Mouse (Mus musculus) heart, postnatal 0 days (tissue): ENCODE results near the gene Zfp280b. TPM values are rescaled to one million over a fixed set of nuclear protein-coding genes. Genes with fewer than 3 reads are reported as not detected.

Experiments
- ATAC-seq: fragments of 200-750 bp; cut with Nextera tagmentation; 2 replicates; pipeline ENCODE4 v1.8.0; 2017; ENCODE audit warnings: low read depth, moderate number of reproducible peaks, moderate library complexity; ENCODE audit not compliant: insufficient read depth
- DNase-seq: peaks from one replicate; pipeline ENCODE4 v3.0.0-alpha.2; 2016; ENCODE audit warnings: low spot score
- H3K27ac ChIP-seq: fragments of 300-500 bp; sonication (generic); 2 replicates; pipeline ENCODE4 v1.5.1; 2014; ENCODE audit warnings: low read depth, mild to moderate bottlenecking
- H3K27me3 ChIP-seq: fragments of 300-500 bp; sonication (generic); 2 replicates; pipeline ENCODE4 v1.6.1; 2014; ENCODE audit warnings: low read length, mixed read lengths; ENCODE audit not compliant: control insufficient read depth, insufficient read depth
- H3K36me3 ChIP-seq: fragments of 300-500 bp; sonication (generic); replicated peaks from 2 replicates; pipeline ENCODE4 v1.6.1; 2014; ENCODE audit warnings: low read length, mixed read lengths; ENCODE audit not compliant: control insufficient read depth, insufficient read depth
- H3K4me1 ChIP-seq: fragments of 300-500 bp; sonication (generic); 2 replicates; pipeline ENCODE4 v1.6.1; 2014; ENCODE audit warnings: antibody characterized with exemption; ENCODE audit not compliant: control insufficient read depth, insufficient read depth
- H3K4me2 ChIP-seq: fragments of 300-500 bp; sonication (generic); 2 replicates; pipeline ENCODE4 v1.6.1; 2014; ENCODE audit warnings: low read depth, mild to moderate bottlenecking, low read length, moderate library complexity
- H3K4me3 ChIP-seq: fragments of 300-500 bp; sonication (generic); 2 replicates; pipeline ENCODE4 v1.5.1; 2014; ENCODE audit warnings: low read depth, low read length
- H3K9ac ChIP-seq: fragments of 300-500 bp; sonication (generic); replicated peaks from 2 replicates; pipeline ENCODE4 v1.6.1; 2014; ENCODE audit warnings: low read depth, low read length, mixed read lengths
- H3K9me3 ChIP-seq: fragments of 300-500 bp; sonication (generic); replicated peaks from 2 replicates; pipeline ENCODE4 v1.6.1; 2016; ENCODE audit warnings: low read length; ENCODE audit not compliant: control insufficient read depth
- CTCF ChIP-seq: IDR thresholded peaks from 2 replicates; pipeline ENCODE4 v1.5.1; 2016; ENCODE audit warnings: antibody characterized with exemption, control low read depth, low read depth
- EP300 ChIP-seq: IDR thresholded peaks from 2 replicates; pipeline ENCODE4 v1.6.1; 2016; ENCODE audit warnings: antibody characterized with exemption, low read depth
- WGBS: fragments of 180-500 bp; shearing (Covaris S2); extraction: QIAGEN DNeasy Blood & Tissue Kit; methylation state at CpG from one replicate; pipeline ENCODE4 v1.1.7; 2014; 5-methylcytosine and 5-hydroxymethylcytosine counted together
- polyA plus RNA-seq: library from polyadenylated mRNA; unstranded; fragments of >200 nt; fragmentation: Nextera tagmentation; extraction: Ambion mirVana; gene quantifications from 2 replicates; pipeline ENCODE4 v1.2.1, GENCODE M21; 2015
- total RNA-seq: library from RNA; depleted of rRNA; stranded (reverse); fragments of >200 nt; gene quantifications from 2 replicates; pipeline ENCODE4 v1.2.3, GENCODE M21; 2014; ENCODE audit warnings: low replicate concordance

Gene Zfp280b
- total and polyA plus RNA-seq, 2 experiments from 2014 or later: 7.7 to 7.8 TPM

DNA sequence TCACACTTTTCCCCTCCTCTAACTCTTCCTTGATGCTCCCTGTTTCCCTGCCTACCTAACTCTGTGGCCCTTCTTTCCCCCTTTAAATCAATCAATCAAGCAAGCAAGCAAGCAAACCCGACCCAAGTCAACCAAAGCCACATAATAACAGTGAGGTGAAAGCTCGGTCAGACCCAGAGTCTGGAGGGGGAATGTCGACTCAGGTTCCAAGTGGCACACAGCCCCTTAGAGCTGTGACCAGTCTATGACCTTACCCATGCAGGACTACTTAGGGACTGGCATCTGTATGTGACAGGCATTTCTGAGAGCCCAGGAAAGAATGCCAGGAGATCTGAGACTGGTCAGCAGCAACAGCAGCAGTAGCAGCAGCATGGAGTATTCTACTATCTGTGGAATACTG is 36.1 kb upstream of the Zfp280b start:
- 43% methylated on average over 3 of the region's 3 CpGs for WGBS
- Histone ChIP-seq H3K27ac (no peak overlapping the region), H3K9me3 (no peaks in the 10 kb centered on the region), H3K4me3 (no peak overlapping the region), H3K4me1 (no peaks in the 10 kb centered on the region), H3K36me3 (no peaks in the 10 kb centered on the region), H3K27me3 (no peaks in the 10 kb centered on the region), H3K9ac (no peak overlapping the region), H3K4me2 (no peak overlapping the region)
- DNase-seq: no peak
- TF ChIP-seq EP300 (no peak), CTCF (no peak)
- no peak for ATAC-seq

DNA sequence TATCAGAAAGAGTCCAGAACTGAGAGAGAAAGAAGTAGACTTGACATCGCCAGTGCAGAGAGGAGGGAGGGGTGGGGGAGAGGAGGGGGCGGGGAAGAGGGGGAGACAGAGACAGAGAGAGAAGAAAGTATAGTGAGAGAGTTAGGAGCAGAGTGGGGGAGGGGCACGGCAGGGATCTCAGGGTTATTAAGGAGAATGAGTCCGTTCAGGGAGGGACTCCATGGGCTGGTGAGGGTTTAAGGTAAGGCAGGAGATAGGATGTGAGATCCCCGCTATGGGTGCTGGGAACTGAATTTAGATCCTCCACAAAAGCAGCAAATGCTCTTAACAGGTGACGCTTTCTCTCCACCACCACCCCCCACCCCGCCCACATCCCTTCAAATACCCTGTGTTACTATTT is 31.3 kb upstream of the Zfp280b start:
- H3K4me2 ChIP-seq: no peak overlapping the region
- no peaks in the 10 kb centered on the region for H3K9me3 ChIP-seq
- H3K27ac ChIP-seq: no peak overlapping the region
- no peaks in the 10 kb centered on the region for H3K36me3 ChIP-seq
- ATAC-seq (no peak), DNase-seq (no peak)
- H3K4me3 ChIP-seq: no peak overlapping the region
- 26% methylated on average over 7 of the region's 7 CpGs for WGBS
- TF ChIP-seq CTCF: no peak
- TF ChIP-seq EP300: no peak
- no peaks in the 10 kb centered on the region for H3K27me3 ChIP-seq
- no peak overlapping the region for H3K9ac ChIP-seq
- H3K4me1 ChIP-seq: peaks cover 10% of the 10 kb centered on the region; the same call in 1 of the 2 replicates

DNA sequence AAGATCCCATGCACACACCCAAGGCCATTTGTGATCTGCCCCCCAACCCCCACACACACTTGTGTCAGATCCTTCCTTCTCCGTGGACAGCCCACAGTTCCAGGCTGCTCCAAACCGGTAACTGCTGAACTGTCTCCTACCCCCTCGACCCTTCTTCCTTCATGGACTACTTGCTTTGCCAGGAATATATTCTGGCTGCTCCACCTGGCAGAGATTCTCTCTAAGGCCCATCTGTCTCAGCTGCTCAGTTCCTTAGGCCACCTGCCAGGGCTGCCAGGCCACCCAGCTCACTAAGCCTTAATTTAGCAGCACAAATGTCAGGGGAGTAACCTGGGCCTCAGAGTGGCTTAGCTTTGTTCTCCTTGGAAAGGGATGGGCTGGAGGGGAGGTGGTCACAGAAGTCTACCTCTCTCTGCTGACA is 30.3 kb upstream of the Zfp280b start:
- 17% methylated on average over 3 of the region's 3 CpGs for WGBS
- Histone ChIP-seq H3K27ac (no peak overlapping the region), H3K4me3 (no peak overlapping the region), H3K27me3 (no peaks in the 10 kb centered on the region), H3K9ac (no peak overlapping the region), H3K4me2 (no peak overlapping the region), H3K4me1 (peaks cover 10% of the 10 kb centered on the region; the same call in 1 of the 2 replicates), H3K36me3 (no peaks in the 10 kb centered on the region), H3K9me3 (no peaks in the 10 kb centered on the region)
- DNase-seq: no peak
- no peak for ATAC-seq
- TF ChIP-seq EP300 (no peak), CTCF (no peak)

DNA sequence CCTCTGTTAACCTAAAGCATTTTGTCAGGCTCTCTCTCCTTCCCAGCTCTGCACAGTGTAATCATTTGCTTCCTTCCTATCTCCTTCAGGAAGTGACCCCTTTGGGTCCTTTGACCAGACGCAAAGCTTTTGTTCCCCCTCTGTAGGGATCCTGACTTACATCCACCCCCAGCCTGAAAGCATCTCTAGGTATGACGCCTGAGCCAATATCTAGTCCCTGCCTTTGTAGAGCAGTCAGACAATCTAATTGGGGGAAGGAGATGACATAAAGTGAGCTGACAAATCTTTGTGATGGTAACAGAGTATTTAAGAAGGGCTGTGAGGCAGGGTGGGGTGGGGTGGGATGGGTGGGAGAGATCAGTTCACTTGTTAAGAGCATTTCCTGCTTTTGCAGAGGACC is 29.8 kb upstream of the Zfp280b start:
- Histone ChIP-seq H3K36me3 (no peaks in the 10 kb centered on the region), H3K4me3 (no peak overlapping the region), H3K27me3 (no peaks in the 10 kb centered on the region), H3K4me1 (peaks cover 10% of the 10 kb centered on the region; the same call in 1 of the 2 replicates), H3K9ac (no peak overlapping the region), H3K9me3 (no peaks in the 10 kb centered on the region), H3K4me2 (no peak overlapping the region), H3K27ac (no peak overlapping the region)
- WGBS: 41% methylated on average over 2 of the region's 2 CpGs
- DNase-seq (no peak), ATAC-seq (no peak)
- no peak for TF ChIP-seq CTCF
- no peak for TF ChIP-seq EP300

DNA sequence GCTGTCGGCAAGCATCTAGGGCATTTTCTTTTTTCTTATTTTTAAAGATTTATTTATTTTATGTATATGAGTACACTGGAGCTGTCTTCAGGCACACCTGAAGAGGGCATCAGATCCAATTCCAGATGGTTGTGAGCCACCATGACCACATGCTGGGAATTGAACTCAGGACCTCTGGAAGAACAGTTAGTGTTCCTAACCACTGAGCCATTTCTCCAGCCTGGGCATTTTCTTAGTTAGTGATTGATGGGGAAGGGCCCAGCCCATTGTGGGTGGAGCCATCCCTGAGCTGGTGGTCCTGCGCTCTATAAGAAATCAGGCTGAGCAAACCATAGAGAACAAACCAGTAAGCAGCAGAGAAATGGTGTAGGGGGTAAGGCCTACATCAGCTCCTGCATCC is 29.2 kb upstream of the Zfp280b start:
- no peaks in the 10 kb centered on the region for H3K27me3 ChIP-seq
- H3K9me3 ChIP-seq: no peaks in the 10 kb centered on the region
- ATAC-seq (no peak), DNase-seq (no peak)
- H3K4me2 ChIP-seq: no peak overlapping the region
- H3K4me1 ChIP-seq: peaks cover 10% of the 10 kb centered on the region; the same call in 1 of the 2 replicates
- no peak overlapping the region for H3K27ac ChIP-seq
- no peak overlapping the region for H3K9ac ChIP-seq
- no peak for TF ChIP-seq EP300
- TF ChIP-seq CTCF: no peak
- no peaks in the 10 kb centered on the region for H3K36me3 ChIP-seq
- H3K4me3 ChIP-seq: no peak overlapping the region
- 85% methylated on average over 2 of the region's 2 CpGs for WGBS

DNA sequence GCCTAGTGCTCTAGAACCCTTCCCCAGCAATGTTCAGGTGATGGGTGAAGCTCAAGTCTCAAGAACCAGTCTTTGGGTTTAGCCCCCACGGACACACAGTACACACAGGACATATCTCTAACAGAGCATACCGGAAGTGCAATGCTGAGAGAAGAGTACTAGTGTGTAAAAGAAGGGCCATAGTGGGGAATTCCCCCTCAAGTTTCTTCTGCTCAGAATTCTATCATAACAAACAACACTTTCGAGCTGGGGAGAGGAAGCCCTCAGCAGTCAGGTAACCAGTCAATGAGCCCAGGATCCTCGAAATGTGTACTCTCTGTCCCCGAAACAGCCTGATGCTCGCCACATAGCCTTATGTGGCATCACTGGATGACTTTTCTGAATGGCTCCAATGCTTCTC is 26.1 kb upstream of the Zfp280b start:
- DNase-seq (no peak), ATAC-seq (no peak)
- H3K27ac ChIP-seq: no peak overlapping the region
- no peaks in the 10 kb centered on the region for H3K9me3 ChIP-seq
- no peak for TF ChIP-seq EP300
- no peak for TF ChIP-seq CTCF
- WGBS: 83% methylated on average over 6 of the region's 6 CpGs
- H3K36me3 ChIP-seq: no peaks in the 10 kb centered on the region
- no peak overlapping the region for H3K4me2 ChIP-seq
- H3K27me3 ChIP-seq: no peaks in the 10 kb centered on the region
- H3K4me3 ChIP-seq: no peak overlapping the region
- H3K4me1 ChIP-seq: peaks cover 10% of the 10 kb centered on the region; the same call in 1 of the 2 replicates
- H3K9ac ChIP-seq: no peak overlapping the region
